ENCODE assay signal across 17 mouse cellular contexts in the genomic region with DNA sequence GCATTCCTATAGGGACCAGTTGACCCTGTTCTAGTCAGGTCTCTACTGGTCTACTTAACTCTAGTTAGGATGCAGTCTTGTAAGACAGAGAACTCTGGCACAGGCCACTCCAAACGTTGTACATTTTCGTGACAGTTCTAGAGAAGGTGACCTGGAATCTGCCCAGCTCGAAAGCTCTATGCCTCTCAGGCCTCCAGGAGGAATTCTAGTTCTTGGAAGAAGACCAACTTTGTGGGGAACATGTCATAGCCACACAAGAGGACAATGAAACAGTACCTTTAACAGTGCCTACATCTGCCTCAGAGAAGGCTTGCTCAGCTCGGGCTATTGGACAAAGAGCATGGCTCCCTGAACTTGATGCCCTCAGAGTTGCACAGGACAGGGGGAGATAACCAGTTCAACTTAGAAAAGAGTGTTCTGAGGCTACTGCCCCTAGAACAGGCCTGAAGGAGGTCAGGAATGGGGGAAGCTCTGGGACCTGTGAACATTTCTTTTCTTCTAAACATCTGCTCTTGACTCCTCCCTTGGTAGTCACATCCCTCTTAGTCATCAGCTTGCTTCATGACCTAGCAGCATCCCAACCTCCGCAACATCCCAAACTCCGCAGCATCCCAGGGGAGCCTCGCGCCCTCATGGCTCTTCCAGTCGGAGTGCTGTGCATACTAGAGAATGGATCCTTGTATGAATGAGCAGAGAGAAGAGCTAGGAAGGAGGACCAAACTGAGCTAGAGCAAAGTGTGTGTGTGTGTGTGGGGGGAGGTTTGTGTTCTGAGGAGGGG. TPM values are rescaled to one million over a fixed set of nuclear protein-coding genes. Genes with fewer than 3 reads are reported as not detected.
DNase-seq lines count a peak whose midpoint lies in the region; ATAC-seq and TF ChIP-seq lines count a peak whose summit lies in the region.
"Had no signal": no experiment of that assay in that cellular context is flagged by ENCODE, and none has a peak within 500 bp of the region (broad histone marks: within the 10 kb centered on the region; RNA-seq: fewer than 3 reads in every experiment).

No protein-coding gene starts in this region.

- no peak overlapping the region for H3K4me2 ChIP-seq in kidney, embryonic 16.5 days (replicated peaks; ENCODE audit: low read depth, low read length)
- no peak overlapping the region for H3K4me2 ChIP-seq in heart, embryonic 16.5 days (ENCODE audit: low read depth, low read length)
- H3K4me2 ChIP-seq in myocyte (ENCODE audit: low read depth) = peak overlapping the region; percentile 62
- H3K4me2 ChIP-seq: midbrain, embryonic 11.5 days had no signal

- H3ac ChIP-seq in myocyte (ENCODE audit: control insufficient read depth, insufficient read length) = no peak overlapping the region

- WGBS in kidney, embryonic 16.5 days = 81% methylated on average over 9 of the region's 9 CpGs
- WGBS in heart, embryonic 16.5 days = 63% methylated on average over 9 of the region's 9 CpGs

- peak; percentile 19 for DNase-seq in adrenal gland, postnatal 10 days
- no peak for DNase-seq in adrenal gland, postnatal 36 days
- DNase-seq in kidney, postnatal 4 days = no peak
- DNase-seq in right cerebral cortex, postnatal 36 days (ENCODE audit: low spot score in 2 of 2) = no peak
- DNase-seq in urinary bladder, postnatal 10 days (ENCODE audit: low spot score) = no peak
- DNase-seq: adrenal gland, postnatal 25 days; forebrain, postnatal 0 days; gastrocnemius, postnatal 10 days; lung, postnatal 10 days; thymus, adult 18-20 months had no signal

- H3K27ac ChIP-seq in kidney, embryonic 16.5 days (ENCODE audit: low read length) = no peak overlapping the region; the same call in 1 of the 2 replicates
- H3K27ac ChIP-seq in heart, embryonic 16.5 days (ENCODE audit: low read length) = peak overlapping the region; percentile 75
- H3K27ac ChIP-seq: hindbrain, embryonic 10.5 days had no signal

- H3K4me1 ChIP-seq in kidney, embryonic 16.5 days (ENCODE audit: insufficient read depth, low read length) = peaks cover 60% of the 10 kb centered on the region
- H3K4me1 ChIP-seq in heart, embryonic 16.5 days (ENCODE audit: control insufficient read depth, insufficient read depth, low read length) = peaks cover 44% of the 10 kb centered on the region

- H3K9me3 ChIP-seq in kidney, embryonic 16.5 days (ENCODE audit: low read length) = no peaks in the 10 kb centered on the region
- no peaks in the 10 kb centered on the region for H3K9me3 ChIP-seq in heart, embryonic 16.5 days (replicated peaks; ENCODE audit: control insufficient read depth, low read length)
- H3K9me3 ChIP-seq: hindbrain, embryonic 10.5 days had no signal

- ATAC-seq in kidney, embryonic 16.5 days (ENCODE audit: low FRiP score, low TSS enrichment) = no peak
- no peak; the same call in 1 of the 2 replicates for ATAC-seq in heart, embryonic 16.5 days (replicated peaks; ENCODE audit: extremely low read depth, insufficient read depth, low FRiP score)
- ATAC-seq: forebrain, postnatal 0 days had no signal

- peaks cover 84% of the 10 kb centered on the region for H3K79me2 ChIP-seq in myocyte (ENCODE audit: control insufficient read depth, insufficient read depth)

- H3K36me3 ChIP-seq in kidney, embryonic 16.5 days (ENCODE audit: insufficient read depth, low read length) = no peaks in the 10 kb centered on the region
- H3K36me3 ChIP-seq in heart, embryonic 16.5 days (ENCODE audit: control insufficient read depth, insufficient read depth) = no peaks in the 10 kb centered on the region
- peaks cover 3% of the 10 kb centered on the region for H3K36me3 ChIP-seq in myocyte (ENCODE audit: control insufficient read depth, insufficient read depth)
- H3K36me3 ChIP-seq: hindbrain, embryonic 10.5 days had no signal

- no peaks in the 10 kb centered on the region for H3K27me3 ChIP-seq in kidney, embryonic 16.5 days (ENCODE audit: insufficient read depth, low read length)
- no peaks in the 10 kb centered on the region for H3K27me3 ChIP-seq in heart, embryonic 16.5 days (ENCODE audit: control insufficient read depth, insufficient read depth, low read length)
- H3K27me3 ChIP-seq in myocyte (ENCODE audit: control insufficient read depth, insufficient read depth, insufficient read length) = no peaks in the 10 kb centered on the region

- peak overlapping the region; percentile 24; the same call in 1 of the 2 replicates for H3K9ac ChIP-seq in kidney, embryonic 16.5 days (replicated peaks; ENCODE audit: low read length)
- H3K9ac ChIP-seq in heart, embryonic 16.5 days (ENCODE audit: low read length) = 0 out of 2 replicates have a peak overlapping the region, but pooled peaks have one; percentile 21
- H3K9ac ChIP-seq: forebrain, postnatal 0 days had no signal

- TF ChIP-seq POLR2A in myocyte (IDR thresholded peaks at IDR 0.05; ENCODE audit: insufficient read length, low read depth) = no peak

- no peak overlapping the region for H3K4me3 ChIP-seq in kidney, embryonic 16.5 days (ENCODE audit: low read length)
- no peak overlapping the region for H3K4me3 ChIP-seq in heart, embryonic 16.5 days (ENCODE audit: low read length)
- no peak overlapping the region for H3K4me3 ChIP-seq in myocyte
- H3K4me3 ChIP-seq: hindbrain, embryonic 10.5 days had no signal

TF ChIP-seq in myocyte, 11 proteins besides CTCF, POLR2A, EP300 and RAD21:
- TF ChIP-seq TCF12 (IDR thresholded peaks at IDR 0.05; ENCODE audit: insufficient read depth, poor library complexity, severe bottlenecking) (no peak), TCF3 (IDR thresholded peaks at IDR 0.05; ENCODE audit: insufficient read length, low read depth) (no peak), MAX (IDR thresholded peaks at IDR 0.05; ENCODE audit: low read depth) (no peak), POLR2AphosphoS2 (IDR thresholded peaks at IDR 0.05; ENCODE audit: insufficient read length, low read depth) (no peak), CEBPB (IDR thresholded peaks at IDR 0.05; ENCODE audit: insufficient read depth, poor library complexity, severe bottlenecking) (0 out of 2 replicates have a peak, but pooled peaks have one; percentile 26), E2F4 (IDR thresholded peaks at IDR 0.05; ENCODE audit: insufficient read depth) (no peak)

RNA-seq across cellular contexts. Expression of a gene that starts 17.4 kb away (rescaled TPM):
- total RNA-seq in adrenal gland, postnatal 10 days (2021) = 10 to 100 TPM; 17.1 to 20.2 TPM
- total RNA-seq in adrenal gland, postnatal 36 days (2021) = 10 to 100 TPM; 17.1 to 17.5 TPM
- polyA plus RNA-seq in kidney, embryonic 16.5 days (2015; fragmentation: Nextera tagmentation; extraction: Ambion mirVana) = 35.9 and 37.8 TPM in 2 replicates
- 17.1 and 18.5 TPM in 2 replicates for polyA plus RNA-seq in heart, embryonic 16.5 days (2015; fragmentation: Nextera tagmentation; extraction: Ambion mirVana)
- polyA plus RNA-seq in myocyte (2012; fragmentation: generic; extraction: Trizol) = 141 TPM

RNA-seq across cellular contexts. Expression of a gene that starts 18.0 kb away (rescaled TPM):
- 10 to 100 TPM; 15.5 to 24.2 TPM for total RNA-seq in adrenal gland, postnatal 10 days (2021)
- 10 to 100 TPM; 20.2 to 23.9 TPM for total RNA-seq in adrenal gland, postnatal 36 days (2021)
- polyA plus RNA-seq in kidney, embryonic 16.5 days (2015; fragmentation: Nextera tagmentation; extraction: Ambion mirVana) = 41.1 and 45.6 TPM in 2 replicates
- polyA plus RNA-seq in heart, embryonic 16.5 days (2015; fragmentation: Nextera tagmentation; extraction: Ambion mirVana) = 20.7 and 24.5 TPM in 2 replicates
- 34.2 TPM for polyA plus RNA-seq in myocyte (2012; fragmentation: generic; extraction: Trizol)

RNA-seq across cellular contexts. Expression of a gene that starts 36.8 kb away (rescaled TPM):
- total RNA-seq in adrenal gland, postnatal 10 days (2021) = 1 to 10 TPM; 2.2 to 5.9 TPM
- total RNA-seq in adrenal gland, postnatal 36 days (2021) = under 1 TPM in 1 of 2 experiments, not detected in 1; 0.49 TPM
- not detected in 2 replicates for polyA plus RNA-seq in kidney, embryonic 16.5 days (2015; fragmentation: Nextera tagmentation; extraction: Ambion mirVana)
- polyA plus RNA-seq in heart, embryonic 16.5 days (2015; fragmentation: Nextera tagmentation; extraction: Ambion mirVana) = not detected in 2 replicates
- polyA plus RNA-seq in myocyte (2012; fragmentation: generic; extraction: Trizol) = 110 TPM
- total RNA-seq: forebrain, postnatal 0 days had no signal
- polyA plus RNA-seq: hindbrain, embryonic 10.5 days; midbrain, embryonic 11.5 days had no signal

RNA-seq across cellular contexts. Expression of a gene that starts 46.5 kb away (rescaled TPM):
- total RNA-seq in adrenal gland, postnatal 10 days (2021) = 10 to 100 TPM; 24.6 to 39.9 TPM
- total RNA-seq in adrenal gland, postnatal 36 days (2021) = 1 to 10 TPM; 4.3 to 6.7 TPM
- 30.4 and 35.0 TPM in 2 replicates for polyA plus RNA-seq in kidney, embryonic 16.5 days (2015; fragmentation: Nextera tagmentation; extraction: Ambion mirVana)
- 0.49 and 0.67 TPM in 2 replicates for polyA plus RNA-seq in heart, embryonic 16.5 days (2015; fragmentation: Nextera tagmentation; extraction: Ambion mirVana)
- polyA plus RNA-seq in myocyte (2012; fragmentation: generic; extraction: Trizol) = 2.4 TPM

RNA-seq across cellular contexts. Expression of a gene that starts 53.1 kb away (rescaled TPM):
- total RNA-seq in adrenal gland, postnatal 10 days (2021) = 1 to 10 TPM in 1 of 2 experiments, under 1 TPM in 1; 0.75 to 1.3 TPM
- total RNA-seq in adrenal gland, postnatal 36 days (2021) = under 1 TPM; 0.30 to 0.33 TPM
- polyA plus RNA-seq in kidney, embryonic 16.5 days (2015; fragmentation: Nextera tagmentation; extraction: Ambion mirVana) = 0.60 and 0.71 TPM in 2 replicates
- not detected in 2 replicates for polyA plus RNA-seq in heart, embryonic 16.5 days (2015; fragmentation: Nextera tagmentation; extraction: Ambion mirVana)
- 0.30 TPM for polyA plus RNA-seq in myocyte (2012; fragmentation: generic; extraction: Trizol)
- polyA plus RNA-seq: forebrain, postnatal 0 days; hindbrain, embryonic 10.5 days; intestine, embryonic 14.5 days; limb, embryonic 11.5 days had no signal

Comparison
In these comparisons a context has a peak if more than half of its experiments do, and no peak if none do; other contexts are left out.
1. RNA of a gene that starts 36.8 kb away (polyA plus RNA-seq): 110 TPM in myocyte (single experiment); not detected in kidney, embryonic 16.5 days and not detected in heart, embryonic 16.5 days; every median in the first group is over 100 times any median in the second.